Mouse (Mus musculus): ENCODE measurements around the gene Rem1.

- TF ChIP-seq POLR2A (IDR thresholded peaks at IDR 0.05; ENCODE audit: borderline replicate concordance, control insufficient read depth, low read depth, low read length) (no peak), CTCF (IDR thresholded peaks at IDR 0.05; ENCODE audit: control insufficient read depth, insufficient read depth, low read length) (peak; percentile 58)
Measured at GRCm38 (mm10) chr2:152615563-152615962, 11.2 kb upstream of the Rem1 start.

Data from bone marrow, adult 2 months (tissue).